Mouse (Mus musculus) kidney, adult 9 months (tissue): Measurements from ENCODE around the gene Elmo3.
A peak's percentile ranks its signal among the peaks of the same experiment; 100 is the strongest.

ENCODE experiments used
- DNase-seq: peaks from one replicate; pipeline ENCODE4 v3.0.0; 2022

The Elmo3 gene

GRCm38 (mm10) chr8:105330325-105330724 is 24.9 kb downstream of the Elmo3 start:
- DNase-seq = no peak

- no peak for DNase-seq
Observed at GRCm38 (mm10) chr8:105331469-105331868, 26.1 kb downstream of the Elmo3 start.

GRCm38 (mm10) chr8:105331931-105332330 is 26.5 kb downstream of the Elmo3 start:
- no peak for DNase-seq

- DNase-seq = no peak
Observed at GRCm38 (mm10) chr8:105332523-105332922, 27.1 kb downstream of the Elmo3 start.

- DNase-seq = no peak
Observed at GRCm38 (mm10) chr8:105336373-105337130, 31.2 kb downstream of the Elmo3 start.

GRCm38 (mm10) chr8:105338992-105339391 is 33.6 kb downstream of the Elmo3 start:
- no peak for DNase-seq

- no peak for DNase-seq
Observed at GRCm38 (mm10) chr8:105339886-105340635, 34.7 kb downstream of the Elmo3 start.

- no peak for DNase-seq
Observed at GRCm38 (mm10) chr8:105341399-105341798, 36.0 kb downstream of the Elmo3 start.

GRCm38 (mm10) chr8:105342768-105343167 is 37.4 kb downstream of the Elmo3 start:
- DNase-seq = no peak

GRCm38 (mm10) chr8:105343791-105344574 is 38.6 kb downstream of the Elmo3 start:
- no peak for DNase-seq

GRCm38 (mm10) chr8:105345061-105345975 is 39.9 kb downstream of the Elmo3 start:
- DNase-seq = peak; percentile 45

- DNase-seq = peak; percentile 74
Observed at GRCm38 (mm10) chr8:105346611-105347427, 41.4 kb downstream of the Elmo3 start.

- peak; percentile 97 for DNase-seq
Observed at GRCm38 (mm10) chr8:105347428-105348221, 42.2 kb downstream of the Elmo3 start, which contains the start of gene Fhod1. Gene Fhod1, minus strand, starts transcription at chr8:105347953.

GRCm38 (mm10) chr8:105348450-105349095 is 43.2 kb downstream of the Elmo3 start, which contains the start of gene Slc9a5:
Gene Slc9a5, plus strand, starts transcription at chr8:105348843.
- peak; percentile 34 for DNase-seq

GRCm38 (mm10) chr8:105349096-105349771 is 43.8 kb downstream of the Elmo3 start:
- DNase-seq = no peak

- DNase-seq = no peak
Observed at GRCm38 (mm10) chr8:105350186-105350585, 44.8 kb downstream of the Elmo3 start.

- DNase-seq = no peak
Observed at GRCm38 (mm10) chr8:105353583-105354135, 48.3 kb downstream of the Elmo3 start.

GRCm38 (mm10) chr8:105354549-105354948 is 49.1 kb downstream of the Elmo3 start:
- DNase-seq = no peak
